Mouse (Mus musculus): ENCODE data around the gene Trak1.

Trak1 gene

DNA sequence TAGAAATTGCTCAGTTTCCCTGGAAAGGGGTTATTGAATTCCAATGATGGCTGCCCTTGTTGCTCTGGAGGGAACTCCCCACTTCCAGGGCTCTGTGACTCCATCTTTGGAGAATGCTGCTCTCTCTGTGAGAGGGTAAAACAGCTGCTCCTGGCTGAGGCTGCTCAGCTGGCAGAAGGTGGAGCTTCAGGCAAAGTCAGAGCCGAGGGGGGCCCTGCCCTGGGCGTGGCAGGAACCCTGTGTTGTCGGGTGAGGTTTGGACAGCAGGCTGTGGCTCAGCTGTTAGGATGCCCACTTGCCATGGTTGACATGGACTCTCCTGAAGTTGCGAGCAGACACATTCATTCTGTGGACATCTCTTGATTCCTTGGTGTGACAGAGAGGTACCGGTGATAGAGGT lies 49.3 kb downstream of the Trak1 start:
- WGBS: 78% methylated on average over 5 of the region's 5 CpGs

DNA sequence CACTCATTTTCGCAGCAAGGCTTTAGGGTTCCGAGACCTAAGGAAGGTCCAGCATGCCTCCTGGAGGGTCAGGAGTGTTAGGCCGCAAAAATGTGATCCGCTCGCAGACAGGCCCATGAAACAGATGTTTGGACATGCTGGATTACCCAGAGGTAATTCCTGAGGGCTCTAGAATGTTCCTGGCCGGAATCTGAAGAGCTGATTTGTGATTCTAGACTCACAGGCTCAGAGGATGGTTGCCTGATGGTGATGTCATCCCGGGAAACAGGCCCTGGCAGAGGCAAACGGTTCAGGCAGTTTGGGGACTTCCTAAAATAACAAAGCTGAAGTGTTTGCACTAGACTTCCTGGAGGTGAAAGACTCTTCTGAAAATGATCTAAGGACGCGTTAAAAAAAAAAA lies 50.7 kb downstream of the Trak1 start:
- WGBS: 36% methylated on average over 10 of the region's 10 CpGs

DNA sequence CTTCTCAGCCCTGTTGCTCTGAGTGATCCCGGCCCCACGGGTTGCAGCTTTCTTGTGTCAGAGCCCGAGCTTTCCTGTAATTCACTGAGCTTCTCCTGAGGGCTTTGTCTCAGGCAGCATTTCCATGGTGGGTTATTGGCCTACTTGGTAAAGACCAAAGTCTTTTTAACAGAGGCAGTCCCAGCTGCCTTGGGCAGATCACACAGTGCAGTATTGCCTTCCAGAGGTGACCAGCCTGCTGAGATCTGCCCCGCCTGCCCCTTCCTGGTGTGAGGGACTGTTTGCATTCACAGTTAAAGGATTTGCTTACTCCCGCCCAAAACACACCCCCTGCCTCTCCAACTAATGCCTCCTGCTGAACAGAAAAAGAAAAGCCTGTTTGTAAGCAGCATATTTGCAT lies 51.2 kb downstream of the Trak1 start:
- WGBS: 25% methylated on average over 5 of the region's 5 CpGs

DNA sequence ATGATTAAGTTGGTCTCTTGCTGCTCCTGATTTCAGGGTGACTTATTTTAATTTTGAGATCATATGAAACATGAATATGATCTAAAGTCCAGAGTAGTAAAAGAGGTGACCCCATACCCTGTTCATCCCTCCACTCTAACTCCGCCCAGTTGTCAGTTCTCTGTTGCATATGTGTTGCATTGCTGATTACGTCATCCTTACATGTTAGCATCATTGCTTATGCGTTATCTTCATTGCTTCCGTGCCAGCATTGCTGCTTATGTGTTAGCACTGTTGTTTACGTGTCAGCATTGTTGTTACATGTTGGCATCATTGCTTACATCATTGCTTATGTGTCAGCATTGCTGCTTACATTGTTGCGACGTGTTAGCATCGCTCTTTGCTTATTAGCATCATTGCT lies 51.8 kb downstream of the Trak1 start:
- 88% methylated on average over 8 of the region's 8 CpGs for WGBS

DNA sequence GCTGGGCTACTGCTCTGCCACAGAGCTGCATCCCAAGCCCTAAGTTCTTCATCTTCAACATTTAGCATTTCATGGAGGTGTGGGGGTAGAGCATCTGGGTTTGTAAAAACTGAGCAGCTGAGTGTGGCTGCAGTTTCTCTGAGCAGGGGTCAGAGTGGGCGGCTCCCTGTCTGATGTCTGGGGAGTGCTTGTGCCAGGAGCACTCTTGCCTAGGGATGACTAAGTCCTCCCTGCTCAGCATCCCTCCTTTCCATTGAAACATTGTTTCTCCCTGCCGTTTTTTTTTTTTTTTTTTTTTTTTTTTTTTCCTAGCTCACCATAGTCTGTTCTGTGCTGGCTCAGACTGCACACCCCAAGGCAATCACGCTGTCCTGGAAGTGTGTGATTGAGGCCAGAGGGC lies 53.3 kb downstream of the Trak1 start:
- 27% methylated on average over 2 of the region's 3 CpGs for WGBS

DNA sequence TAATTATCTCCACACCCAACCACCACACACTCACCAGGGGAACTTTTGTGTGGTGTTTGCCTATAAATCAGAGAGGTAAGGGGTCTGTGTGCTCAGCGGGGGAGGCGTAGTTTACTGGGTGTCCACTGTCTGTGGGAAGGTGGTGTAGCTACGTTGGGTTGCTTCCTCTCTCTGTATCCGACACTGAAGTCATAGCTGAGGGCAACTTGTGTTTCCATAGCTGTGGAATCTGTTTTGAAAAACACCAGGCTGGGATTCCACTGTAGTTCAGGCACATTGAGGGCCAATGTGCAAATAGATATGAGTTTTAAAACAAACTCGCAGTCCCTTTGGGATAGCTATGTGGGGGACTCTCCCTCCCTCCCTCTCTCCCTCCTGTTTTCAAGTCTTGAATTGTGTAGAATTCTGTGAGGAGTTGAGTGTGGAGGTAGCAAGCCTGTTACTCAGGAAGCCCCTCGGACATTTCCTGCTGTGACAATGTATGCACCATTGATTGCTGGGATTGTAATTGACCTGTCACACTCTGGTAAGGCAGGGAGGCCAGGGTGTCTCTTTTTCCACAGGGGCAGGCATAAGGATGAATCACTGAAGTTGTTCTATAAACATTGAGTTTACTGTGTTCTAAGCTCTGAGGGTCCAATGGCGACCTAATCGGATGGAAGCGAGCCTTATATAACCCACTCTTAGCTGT lies 54.2 kb downstream of the Trak1 start:
- WGBS: 62% methylated on average over 9 of the region's 9 CpGs

DNA sequence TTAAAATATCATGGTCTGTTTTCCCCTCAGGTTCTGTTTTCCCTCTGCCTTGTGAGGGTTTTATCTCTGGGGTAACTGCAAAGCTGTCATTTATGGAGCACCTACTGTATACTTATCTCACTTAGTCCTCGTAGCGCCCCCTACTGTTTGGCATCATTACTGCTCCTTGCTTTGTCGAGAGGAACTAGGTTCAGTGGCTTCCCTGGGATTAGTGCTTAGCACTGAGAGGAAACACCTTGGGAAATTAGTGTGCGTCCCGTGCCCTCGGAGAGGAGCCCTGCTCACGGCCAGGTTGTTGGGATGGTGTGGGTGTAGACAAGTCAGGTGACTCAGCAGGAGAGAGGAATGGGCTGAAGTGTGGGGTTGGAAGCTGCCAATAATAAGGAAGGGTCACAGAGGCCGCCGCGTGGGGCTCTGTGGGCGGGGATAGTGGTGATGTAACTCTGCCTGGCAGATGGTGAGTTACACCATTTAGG lies 54.9 kb downstream of the Trak1 start:
- WGBS: 31% methylated on average over 11 of the region's 11 CpGs

DNA sequence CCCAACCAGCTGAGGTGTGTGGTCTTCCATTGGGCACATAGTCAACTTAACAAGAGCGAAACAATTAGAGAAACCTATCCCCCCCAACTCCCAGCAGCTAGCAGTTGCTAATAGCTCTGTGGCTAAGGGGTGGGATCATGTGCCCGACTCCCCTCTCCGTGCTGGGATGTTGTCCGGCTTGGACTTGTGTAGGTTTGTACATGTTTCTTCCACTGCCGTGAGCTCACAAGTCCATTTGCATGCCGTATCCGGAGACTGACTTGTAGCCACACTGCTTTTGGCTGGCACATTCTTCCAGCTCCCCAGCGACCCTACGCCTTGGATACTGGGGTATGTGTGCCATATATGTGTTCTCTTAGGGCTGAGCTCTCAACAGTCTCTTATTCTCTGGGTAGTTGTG lies 55.4 kb downstream of the Trak1 start:
- WGBS: 70% methylated on average over 9 of the region's 9 CpGs

DNA sequence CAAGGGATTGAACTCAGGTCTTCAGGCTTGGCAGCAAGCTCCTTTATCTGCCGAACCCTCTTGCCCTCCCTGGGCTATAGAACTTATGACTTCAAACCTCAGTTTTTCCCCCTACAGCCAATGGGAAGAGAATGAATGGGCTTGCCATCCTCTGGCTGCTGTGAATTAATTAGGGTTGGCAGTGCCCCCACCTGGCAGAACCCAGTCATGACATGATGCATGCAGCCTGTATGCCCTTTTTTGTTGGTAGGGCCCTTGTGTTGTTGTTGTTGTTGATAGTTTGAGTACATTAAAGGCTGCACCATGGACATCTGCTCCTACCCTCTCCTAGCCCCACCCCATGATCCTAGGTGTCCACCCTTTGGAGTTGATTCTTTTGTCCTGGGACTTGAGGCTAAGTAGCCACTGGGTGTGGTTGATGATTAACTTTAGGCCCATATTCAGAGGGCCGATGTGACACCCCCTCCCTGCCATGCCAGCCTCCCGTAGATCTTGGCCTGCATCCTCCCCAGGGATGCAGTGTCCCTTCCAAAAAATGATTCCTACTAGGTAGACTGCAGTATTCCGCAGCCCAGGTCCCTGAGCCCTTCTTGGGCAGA lies 57.6 kb downstream of the Trak1 start:
- 53% methylated on average over 4 of the region's 4 CpGs for WGBS

DNA sequence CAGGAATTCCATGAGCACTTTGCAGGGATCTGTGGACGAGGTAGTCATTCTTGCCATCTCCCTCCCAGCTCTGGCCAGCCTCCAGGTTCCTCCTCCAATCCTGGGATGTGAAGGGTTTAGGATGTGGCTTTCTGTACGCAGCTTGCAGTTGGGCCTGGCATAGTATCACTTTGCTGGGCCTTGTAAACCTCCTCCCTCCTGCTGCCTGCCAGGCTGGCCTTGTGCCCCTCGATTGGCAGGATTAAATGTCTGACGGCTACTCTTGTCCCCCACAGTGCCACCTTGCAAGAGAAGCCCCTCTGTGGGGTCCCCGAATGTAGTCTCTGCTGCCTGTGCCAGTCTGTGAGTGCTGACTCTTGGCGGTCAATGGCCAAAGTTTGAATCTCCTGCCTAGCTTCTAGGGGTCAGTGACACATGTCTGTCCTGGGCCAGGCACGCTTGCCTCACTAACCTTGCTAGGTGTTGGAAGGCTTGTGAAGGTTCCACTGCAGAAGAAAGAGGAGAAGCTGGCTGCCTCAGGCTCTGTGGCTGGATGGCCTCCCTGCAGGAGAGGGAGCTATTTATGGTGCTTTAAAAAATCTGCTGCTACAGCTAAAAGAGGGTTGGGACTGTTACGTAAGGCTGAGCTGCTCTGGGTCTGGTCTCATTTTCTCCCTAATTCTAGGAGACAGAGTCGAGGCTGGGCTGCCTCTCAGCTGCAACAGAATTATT lies 58.3 kb downstream of the Trak1 start:
- 22% methylated on average over 9 of the region's 9 CpGs for WGBS

DNA sequence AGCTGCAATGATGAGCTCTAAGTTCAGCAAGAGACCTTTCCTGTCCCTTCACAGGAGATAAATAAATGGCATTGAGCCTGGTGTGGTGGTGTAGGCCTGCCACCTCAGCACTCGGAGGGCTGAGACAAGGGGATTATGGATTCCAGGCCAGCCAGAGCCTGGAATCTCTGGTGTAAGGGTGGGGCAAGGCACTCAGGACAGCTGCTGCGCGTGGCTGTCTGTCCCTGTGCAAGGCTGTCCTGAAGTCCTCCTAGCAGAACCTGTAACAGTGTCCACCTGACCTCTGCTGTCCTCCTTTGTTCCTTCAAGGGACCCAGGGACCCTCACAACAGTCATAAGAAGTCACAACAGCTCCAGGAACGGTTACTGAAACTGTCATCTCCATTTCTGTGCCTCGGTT lies 59.8 kb downstream of the Trak1 start:
- WGBS: 77% methylated on average over 5 of the region's 5 CpGs

DNA sequence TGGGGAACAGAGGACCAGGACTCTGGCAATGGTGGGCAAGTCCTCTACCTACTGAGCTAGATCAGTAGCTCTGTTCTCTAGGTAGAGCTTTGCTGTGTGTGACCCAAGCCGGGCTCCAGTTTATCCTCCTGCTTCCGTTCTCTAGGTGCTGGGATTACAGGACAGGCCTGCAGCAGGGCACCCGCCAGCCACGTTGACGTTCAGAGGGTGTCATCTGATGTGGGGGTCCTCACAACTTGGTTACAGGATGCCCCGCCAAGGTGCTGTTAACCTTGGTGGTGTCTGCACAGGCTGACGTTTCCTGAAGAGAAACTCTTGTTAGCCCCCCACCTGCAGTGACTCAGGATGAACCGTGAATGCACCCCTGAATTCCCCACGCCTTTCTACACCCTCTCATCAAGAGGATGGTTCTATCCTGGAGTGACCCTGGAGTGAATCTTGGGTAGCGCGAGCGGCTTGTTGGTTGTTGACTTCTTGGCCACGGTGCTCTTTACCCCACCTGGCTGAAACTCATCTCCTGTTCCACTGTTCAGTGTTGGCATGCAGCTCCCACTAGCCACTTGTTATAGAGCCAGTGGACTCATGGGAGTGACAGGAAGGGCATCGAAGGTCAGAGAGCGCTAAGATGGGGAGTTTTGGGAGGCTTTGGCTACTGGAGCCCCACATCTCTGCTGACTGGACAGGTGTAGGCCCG lies 60.4 kb downstream of the Trak1 start:
- WGBS: 87% methylated on average over 16 of the region's 16 CpGs

DNA sequence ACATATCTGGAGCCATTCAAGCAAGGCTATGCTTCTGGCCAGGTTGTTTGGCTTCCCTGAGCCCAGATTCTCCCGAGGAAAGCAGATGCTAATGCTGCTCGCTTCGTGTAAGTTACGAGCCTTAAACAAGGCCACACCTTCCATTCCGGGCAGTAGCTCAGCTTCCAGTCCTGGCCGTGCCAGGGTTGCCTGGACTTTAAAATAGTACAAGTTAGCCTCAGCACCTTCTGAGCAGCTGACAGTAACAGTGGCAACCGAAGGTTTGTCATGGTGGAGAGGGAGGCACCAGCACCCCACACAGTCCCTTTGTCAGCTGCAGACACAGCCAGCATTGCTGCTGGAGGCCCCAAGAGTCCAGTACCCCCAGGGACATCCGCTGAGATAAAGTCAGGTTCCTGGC lies 61.1 kb downstream of the Trak1 start:
- WGBS: 40% methylated on average over 8 of the region's 8 CpGs

DNA sequence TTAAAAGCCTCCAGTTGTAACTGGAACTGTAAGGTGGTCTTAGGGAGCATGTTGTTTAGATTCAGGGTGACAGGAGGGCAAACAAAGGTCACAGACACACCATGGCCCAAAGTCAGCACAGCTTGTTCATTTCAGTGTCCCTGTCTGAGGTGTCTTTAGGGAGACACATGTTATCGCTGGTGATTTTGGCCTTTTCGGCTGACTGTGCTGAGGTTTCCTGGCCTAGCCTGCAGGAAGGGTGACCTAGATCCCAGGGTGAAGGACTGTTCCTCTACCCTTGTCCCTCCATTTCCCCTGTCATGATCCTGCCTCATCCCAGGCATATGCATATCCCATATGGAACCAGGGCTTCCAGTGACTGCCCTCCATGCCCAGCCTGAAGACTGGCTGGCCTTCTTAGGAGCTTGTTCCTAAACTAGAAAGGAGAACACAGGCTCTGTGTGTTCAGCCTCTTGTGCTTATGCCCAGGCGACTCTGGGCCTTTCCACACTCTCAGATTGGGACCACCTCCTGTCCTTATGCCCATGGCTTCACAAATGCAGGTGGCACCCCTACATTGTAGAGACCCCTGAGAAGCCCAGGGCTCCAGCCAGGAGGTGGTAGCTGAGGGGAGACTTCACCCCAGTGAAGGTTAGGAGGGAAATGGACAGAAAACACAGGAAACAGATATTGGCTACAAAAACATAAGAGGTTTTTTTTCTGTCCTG lies 62.1 kb downstream of the Trak1 start:
- WGBS: 57% methylated on average over 3 of the region's 3 CpGs

DNA sequence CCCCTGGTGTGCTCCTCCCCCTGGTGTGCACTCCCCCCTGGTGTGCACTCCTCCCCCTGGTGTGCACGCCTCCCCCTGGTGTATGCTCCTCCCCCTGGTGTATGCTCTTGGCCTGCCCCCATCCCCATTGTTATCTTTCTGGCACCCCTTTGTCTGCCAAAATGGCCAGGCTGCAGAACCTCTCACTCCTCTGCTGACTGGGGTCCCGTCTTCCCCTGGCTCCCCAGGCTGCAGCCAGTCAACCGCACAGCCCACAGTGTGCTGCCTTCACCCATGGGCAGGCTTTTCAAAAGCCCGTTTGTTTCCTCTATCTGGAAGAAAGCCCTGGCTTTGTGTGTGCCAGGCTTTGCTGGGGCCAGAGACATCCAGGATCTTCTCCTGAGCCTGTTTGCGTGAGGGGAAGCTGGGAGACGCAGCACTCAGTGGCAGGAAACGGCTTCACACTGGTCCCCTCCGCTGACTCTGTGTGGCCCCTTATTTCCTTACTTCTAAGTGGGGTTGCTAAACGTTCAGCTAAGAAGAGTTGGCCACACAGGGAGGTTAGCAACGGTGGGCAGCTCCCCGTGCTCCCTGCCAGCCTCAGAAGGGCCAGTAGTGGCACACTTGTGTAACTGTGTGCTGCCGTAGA lies 63.1 kb downstream of the Trak1 start:
- WGBS: 9% methylated on average over 12 of the region's 12 CpGs

DNA sequence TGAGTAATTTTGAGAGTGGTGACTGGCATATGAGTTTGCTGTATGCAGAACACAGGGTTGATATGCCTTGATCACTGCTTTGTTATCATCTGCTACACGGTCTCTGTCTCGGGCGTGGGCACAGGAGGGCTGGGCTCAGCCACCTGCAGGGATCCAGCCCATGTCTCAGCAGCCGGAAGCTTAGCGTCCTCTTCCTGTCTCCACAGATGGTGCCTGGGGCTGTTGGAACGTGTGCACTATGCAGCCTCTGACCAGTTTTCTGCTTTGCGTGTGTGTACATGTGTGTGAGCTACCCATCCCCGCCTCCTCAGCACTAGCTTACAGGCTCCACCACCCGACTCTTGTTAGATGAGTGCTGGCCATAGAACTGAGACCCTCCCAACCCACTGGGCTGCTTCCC lies 63.7 kb downstream of the Trak1 start:
- WGBS: 18% methylated on average over 9 of the region's 9 CpGs

DNA sequence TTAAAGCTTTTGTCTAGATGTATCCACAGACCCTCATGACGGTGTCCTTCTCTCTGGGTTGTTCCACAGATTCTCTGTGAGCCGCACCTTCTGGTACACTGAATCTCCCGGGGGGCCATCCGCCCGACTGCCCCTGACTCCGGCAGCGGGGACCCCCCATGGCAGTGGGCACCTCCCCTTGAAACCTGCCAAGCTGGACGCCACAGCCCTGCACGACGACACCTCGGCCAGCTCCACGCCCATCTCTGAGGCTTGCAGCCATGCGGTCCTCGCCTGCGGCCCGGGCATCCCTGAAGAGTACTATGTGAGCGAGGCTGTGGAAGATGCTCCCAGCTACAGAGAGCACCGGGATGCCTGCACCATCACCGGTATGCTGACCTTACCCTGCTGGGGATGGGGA lies 66.6 kb downstream of the Trak1 start:
- WGBS: 85% methylated on average over 19 of the region's 19 CpGs

DNA sequence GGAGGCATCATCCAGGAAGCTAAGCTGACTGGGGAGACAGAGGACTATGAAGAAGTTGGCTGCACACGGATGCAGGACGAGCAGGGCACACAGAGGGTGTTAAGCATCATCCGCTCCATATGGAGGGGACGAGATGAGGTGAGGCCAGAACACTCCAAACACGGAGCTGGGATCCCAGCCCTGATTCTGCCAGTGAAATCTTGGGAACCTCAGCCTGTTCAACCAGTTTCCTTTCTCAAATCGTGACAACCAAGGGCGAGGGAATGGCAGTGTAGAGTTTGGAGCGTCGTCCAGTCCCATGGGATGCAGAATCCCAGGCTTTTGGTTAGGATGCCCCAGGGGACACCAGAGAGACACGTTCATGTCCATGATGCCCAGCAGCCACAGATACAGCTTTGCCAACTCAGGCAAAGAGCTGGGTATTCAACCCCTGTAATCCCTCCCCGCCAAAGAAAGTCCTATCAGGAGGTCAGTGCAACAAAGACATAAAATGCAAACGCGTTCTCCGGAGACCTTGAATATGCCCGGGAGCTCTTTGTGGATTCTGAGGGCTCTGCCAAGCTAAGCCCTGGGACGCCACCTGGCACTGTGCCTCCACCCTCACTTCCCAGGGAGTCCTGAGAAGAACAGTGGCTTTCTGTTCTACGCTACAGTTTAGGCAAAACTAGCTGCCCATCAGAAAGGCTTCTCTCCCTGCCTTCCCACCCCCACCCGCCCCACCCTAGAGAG lies 69.0 kb downstream of the Trak1 start:
- WGBS: 51% methylated on average over 18 of the region's 18 CpGs

DNA sequence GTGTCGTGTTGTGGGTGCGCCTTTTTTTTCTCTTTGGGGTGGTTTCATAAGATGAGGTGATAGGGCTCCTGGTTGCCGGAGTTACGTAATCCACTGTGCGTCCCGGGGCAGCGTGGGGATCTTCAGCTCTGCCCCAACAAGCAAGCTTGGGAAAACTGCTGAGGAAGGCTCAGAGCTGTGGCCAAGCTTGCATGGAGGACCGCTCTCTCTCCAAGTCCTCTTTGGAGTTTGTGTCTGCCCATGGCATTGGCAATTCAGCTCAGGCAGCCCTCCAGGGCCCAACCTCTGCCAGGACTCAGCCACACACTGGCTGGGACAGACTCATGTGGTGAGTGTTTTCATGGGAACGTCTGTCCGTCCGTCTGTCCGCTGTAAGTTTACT lies 69.6 kb downstream of the Trak1 start:
- WGBS: 48% methylated on average over 12 of the region's 12 CpGs

DNA sequence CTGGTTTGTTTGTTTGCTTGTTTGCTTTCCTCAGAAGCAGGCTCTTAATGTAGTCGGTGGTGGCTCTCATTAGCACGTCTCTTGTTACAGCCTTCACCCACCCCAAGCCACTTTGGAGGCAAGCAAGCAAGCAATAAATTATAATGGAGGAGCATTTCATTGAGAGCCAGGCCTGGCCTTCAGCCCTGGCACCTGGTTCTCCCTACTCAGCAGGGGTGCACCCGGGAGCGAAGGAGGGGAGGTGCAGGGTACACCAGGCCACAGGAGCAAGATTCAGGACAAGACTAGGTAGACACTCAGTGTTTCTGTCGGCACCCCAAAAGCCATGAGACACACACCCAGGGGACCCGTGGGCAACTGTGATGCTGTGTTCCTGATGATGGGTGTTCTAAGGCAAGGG lies 72.3 kb downstream of the Trak1 start:
- 59% methylated on average over 6 of the region's 6 CpGs for WGBS

Data from cerebral cortex, adult 2 months (tissue).